Mouse (Mus musculus): ENCODE results near the gene Faf1. TPM values are rescaled to one million over a fixed set of nuclear protein-coding genes. Genes with fewer than 3 reads are reported as not detected.

The Faf1 gene
- polyA plus RNA-seq, 1 experiment from 2014 or later: 28.7 TPM

GRCm38 (mm10) chr4:109719281-109719680 lies 42.9 kb downstream of the Faf1 start:
- H3K36me3 ChIP-seq (ENCODE audit: control insufficient read depth, insufficient read depth, low read length): 0 out of 2 replicates have a peak, but pooled peaks cover 3% of the 10 kb centered on the region
- 97% methylated on average over 5 of the region's 5 CpGs for WGBS
- H3K4me3 ChIP-seq (ENCODE audit: low read depth, low read length): no peak overlapping the region
- DNase-seq (ENCODE audit: low spot score) (no peak), ATAC-seq (replicated peaks; ENCODE audit: low FRiP score) (no peak)
- no peaks in the 10 kb centered on the region for H3K4me1 ChIP-seq (replicated peaks; ENCODE audit: control insufficient read depth, insufficient read depth, low read length)
- no peaks in the 10 kb centered on the region for H3K27me3 ChIP-seq (replicated peaks; ENCODE audit: control insufficient read depth, insufficient read depth, low read length)
- no peaks in the 10 kb centered on the region for H3K9me3 ChIP-seq (ENCODE audit: control insufficient read depth, low read length)
- no peak overlapping the region for H3K27ac ChIP-seq (ENCODE audit: low read depth, low read length)
- H3K4me2 ChIP-seq: no peak overlapping the region
- H3K9ac ChIP-seq (ENCODE audit: low read depth, low read length): no peak overlapping the region

GRCm38 (mm10) chr4:109729281-109729680 lies 52.9 kb downstream of the Faf1 start:
- Histone ChIP-seq H3K9me3 (ENCODE audit: control insufficient read depth, low read length) (no peaks in the 10 kb centered on the region), H3K36me3 (ENCODE audit: control insufficient read depth, insufficient read depth, low read length) (no peaks in the 10 kb centered on the region), H3K4me1 (replicated peaks; ENCODE audit: control insufficient read depth, insufficient read depth, low read length) (no peaks in the 10 kb centered on the region), H3K27me3 (replicated peaks; ENCODE audit: control insufficient read depth, insufficient read depth, low read length) (no peaks in the 10 kb centered on the region), H3K4me3 (ENCODE audit: low read depth, low read length) (no peak overlapping the region), H3K9ac (ENCODE audit: low read depth, low read length) (no peak overlapping the region), H3K27ac (ENCODE audit: low read depth, low read length) (no peak overlapping the region), H3K4me2 (no peak overlapping the region)
- no peak for ATAC-seq (replicated peaks; ENCODE audit: low FRiP score)
- 17% methylated on average over 2 of the region's 2 CpGs for WGBS
- no peak for DNase-seq (ENCODE audit: low spot score)

- DNase-seq (ENCODE audit: low spot score) (no peak), ATAC-seq (replicated peaks; ENCODE audit: low FRiP score) (no peak)
- H3K27ac ChIP-seq (ENCODE audit: low read depth, low read length): no peak overlapping the region
- no peak overlapping the region for H3K4me2 ChIP-seq
- no peak overlapping the region for H3K9ac ChIP-seq (ENCODE audit: low read depth, low read length)
- H3K27me3 ChIP-seq (replicated peaks; ENCODE audit: control insufficient read depth, insufficient read depth, low read length): no peaks in the 10 kb centered on the region
- WGBS: 55% methylated on average over 1 of the region's 1 CpGs
- H3K36me3 ChIP-seq (ENCODE audit: control insufficient read depth, insufficient read depth, low read length): no peaks in the 10 kb centered on the region
- H3K4me3 ChIP-seq (ENCODE audit: low read depth, low read length): no peak overlapping the region
- no peaks in the 10 kb centered on the region for H3K4me1 ChIP-seq (replicated peaks; ENCODE audit: control insufficient read depth, insufficient read depth, low read length)
- H3K9me3 ChIP-seq (ENCODE audit: control insufficient read depth, low read length): no peaks in the 10 kb centered on the region
These were observed 59.4 kb downstream of the Faf1 start for GRCm38 (mm10) chr4:109735754-109736153.

- H3K4me1 ChIP-seq (replicated peaks; ENCODE audit: control insufficient read depth, insufficient read depth, low read length): no peaks in the 10 kb centered on the region
- H3K9ac ChIP-seq (ENCODE audit: low read depth, low read length): no peak overlapping the region
- H3K4me2 ChIP-seq: no peak overlapping the region
- DNase-seq (ENCODE audit: low spot score) (no peak), ATAC-seq (replicated peaks; ENCODE audit: low FRiP score) (no peak)
- no peak overlapping the region for H3K27ac ChIP-seq (ENCODE audit: low read depth, low read length)
- H3K27me3 ChIP-seq (replicated peaks; ENCODE audit: control insufficient read depth, insufficient read depth, low read length): no peaks in the 10 kb centered on the region
- H3K36me3 ChIP-seq (ENCODE audit: control insufficient read depth, insufficient read depth, low read length): no peaks in the 10 kb centered on the region
- WGBS: 83% methylated on average over 2 of the region's 2 CpGs
- no peaks in the 10 kb centered on the region for H3K9me3 ChIP-seq (ENCODE audit: control insufficient read depth, low read length)
- H3K4me3 ChIP-seq (ENCODE audit: low read depth, low read length): no peak overlapping the region
These were observed 67.6 kb downstream of the Faf1 start for GRCm38 (mm10) chr4:109743984-109744383.

- Histone ChIP-seq H3K9ac (ENCODE audit: low read depth, low read length) (no peak overlapping the region), H3K27me3 (replicated peaks; ENCODE audit: control insufficient read depth, insufficient read depth, low read length) (no peaks in the 10 kb centered on the region), H3K27ac (ENCODE audit: low read depth, low read length) (no peak overlapping the region), H3K4me1 (replicated peaks; ENCODE audit: control insufficient read depth, insufficient read depth, low read length) (no peaks in the 10 kb centered on the region), H3K4me2 (no peak overlapping the region), H3K36me3 (ENCODE audit: control insufficient read depth, insufficient read depth, low read length) (no peaks in the 10 kb centered on the region), H3K9me3 (ENCODE audit: control insufficient read depth, low read length) (no peaks in the 10 kb centered on the region), H3K4me3 (ENCODE audit: low read depth, low read length) (no peak overlapping the region)
- 41% methylated on average over 2 of the region's 2 CpGs for WGBS
- DNase-seq (ENCODE audit: low spot score) (no peak), ATAC-seq (replicated peaks; ENCODE audit: low FRiP score) (no peak)
These were observed 82.6 kb downstream of the Faf1 start for GRCm38 (mm10) chr4:109759031-109759430.

- H3K36me3 ChIP-seq (ENCODE audit: control insufficient read depth, insufficient read depth, low read length): no peaks in the 10 kb centered on the region
These were observed 83.5 kb downstream of the Faf1 start for GRCm38 (mm10) chr4:109759901-109760300.

GRCm38 (mm10) chr4:109760501-109760900 lies 84.1 kb downstream of the Faf1 start:
- 80% methylated on average over 3 of the region's 3 CpGs for WGBS
- no peak for DNase-seq (ENCODE audit: low spot score)

More at GRCm38 (mm10) chr4:109759901-109760300, 83.5 kb downstream of the Faf1 start:
- H3K4me1 ChIP-seq (replicated peaks; ENCODE audit: control insufficient read depth, insufficient read depth, low read length): no peaks in the 10 kb centered on the region
- H3K27me3 ChIP-seq (replicated peaks; ENCODE audit: control insufficient read depth, insufficient read depth, low read length): no peaks in the 10 kb centered on the region
- H3K4me2 ChIP-seq: no peak overlapping the region
- no peak overlapping the region for H3K9ac ChIP-seq (ENCODE audit: low read depth, low read length)
- no peaks in the 10 kb centered on the region for H3K9me3 ChIP-seq (ENCODE audit: control insufficient read depth, low read length)
- DNase-seq (ENCODE audit: low spot score) (no peak), ATAC-seq (replicated peaks; ENCODE audit: low FRiP score) (no peak)
- 87% methylated on average over 2 of the region's 2 CpGs for WGBS
- H3K27ac ChIP-seq (ENCODE audit: low read depth, low read length): no peak overlapping the region
- no peak overlapping the region for H3K4me3 ChIP-seq (ENCODE audit: low read depth, low read length)

GRCm38 (mm10) chr4:109762768-109763501 lies 86.5 kb downstream of the Faf1 start:
- ATAC-seq (replicated peaks; ENCODE audit: low FRiP score): no peak
- no peak overlapping the region for H3K4me3 ChIP-seq (ENCODE audit: low read depth, low read length)
- H3K4me1 ChIP-seq (replicated peaks; ENCODE audit: control insufficient read depth, insufficient read depth, low read length): no peaks in the 10 kb centered on the region
- H3K9me3 ChIP-seq (ENCODE audit: control insufficient read depth, low read length): no peaks in the 10 kb centered on the region
- H3K27me3 ChIP-seq (replicated peaks; ENCODE audit: control insufficient read depth, insufficient read depth, low read length): no peaks in the 10 kb centered on the region
- H3K36me3 ChIP-seq (ENCODE audit: control insufficient read depth, insufficient read depth, low read length): no peaks in the 10 kb centered on the region
- DNase-seq (ENCODE audit: low spot score): no peak
- H3K27ac ChIP-seq (ENCODE audit: low read depth, low read length): no peak overlapping the region
- no peak overlapping the region for H3K9ac ChIP-seq (ENCODE audit: low read depth, low read length)
- WGBS: 80% methylated on average over 7 of the region's 7 CpGs
- H3K4me2 ChIP-seq: no peak overlapping the region

More at GRCm38 (mm10) chr4:109760501-109760900, 84.1 kb downstream of the Faf1 start:
- Histone ChIP-seq H3K4me1 (replicated peaks; ENCODE audit: control insufficient read depth, insufficient read depth, low read length) (no peaks in the 10 kb centered on the region), H3K27me3 (replicated peaks; ENCODE audit: control insufficient read depth, insufficient read depth, low read length) (no peaks in the 10 kb centered on the region), H3K9ac (ENCODE audit: low read depth, low read length) (no peak overlapping the region), H3K4me3 (ENCODE audit: low read depth, low read length) (no peak overlapping the region), H3K4me2 (no peak overlapping the region), H3K9me3 (ENCODE audit: control insufficient read depth, low read length) (no peaks in the 10 kb centered on the region), H3K27ac (ENCODE audit: low read depth, low read length) (no peak overlapping the region), H3K36me3 (ENCODE audit: control insufficient read depth, insufficient read depth, low read length) (no peaks in the 10 kb centered on the region)
- ATAC-seq (replicated peaks; ENCODE audit: low FRiP score): no peak

- no peaks in the 10 kb centered on the region for H3K27me3 ChIP-seq (replicated peaks; ENCODE audit: control insufficient read depth, insufficient read depth, low read length)
- ATAC-seq (replicated peaks; ENCODE audit: low FRiP score): no peak
- no peak for DNase-seq (ENCODE audit: low spot score)
- H3K4me3 ChIP-seq (ENCODE audit: low read depth, low read length): no peak overlapping the region
- H3K27ac ChIP-seq (ENCODE audit: low read depth, low read length): no peak overlapping the region
- no peak overlapping the region for H3K9ac ChIP-seq (ENCODE audit: low read depth, low read length)
- H3K36me3 ChIP-seq (ENCODE audit: control insufficient read depth, insufficient read depth, low read length): no peaks in the 10 kb centered on the region
- H3K9me3 ChIP-seq (ENCODE audit: control insufficient read depth, low read length): no peaks in the 10 kb centered on the region
- H3K4me1 ChIP-seq (replicated peaks; ENCODE audit: control insufficient read depth, insufficient read depth, low read length): no peaks in the 10 kb centered on the region
- H3K4me2 ChIP-seq: no peak overlapping the region
- 88% methylated on average over 1 of the region's 1 CpGs for WGBS
These were observed 92.7 kb downstream of the Faf1 start for GRCm38 (mm10) chr4:109769071-109769470.
